Mouse (Mus musculus) embryonic stem cell, embryonic (primary cell): ENCODE results near the gene Wdr31.

Source experiments
- CTCF ChIA-PET, 4 experiments: fragments of 300-600 bp in 2 of 4; fragments of 350-600 bp in 2 of 4; sonication (Branson Sonifier 250); formaldehyde crosslinking; loops; one replicate each; lab custom pipeline; 2022; ENCODE audit warnings: inconsistent platforms in 2 of 4; lab: Charles Lee
- POLR2A ChIA-PET, 4 experiments: fragments of 300-600 bp in 2 of 4; fragments of 350-600 bp in 2 of 4; sonication (Branson Sonifier 250); formaldehyde crosslinking; loops; one replicate each; lab custom pipeline; 2022; ENCODE audit warnings: antibody characterized with exemption in 4 of 4, inconsistent platforms in 1 of 4; lab: Charles Lee

Gene Wdr31

GRCm38 (mm10) chr4:62470598-62471051 lies at the start of gene Wdr31:
Gene Wdr31 (minus strand): TSS chr4:62470896.
- POLR2A ChIA-PET, result interaction anchor here in 2 of 4 experiments (0.5 to 1.1 kb wide), 8 partner anchors 15 to 360 kb away, joined by 3 to 6 read pairs (median 3); partner anchors contain the start of genes 4933430I17Rik (in 1 of the 2), Cdc26 (in 1 of the 2), Fkbp15 (in 1 of the 2) and Pole3 (in 1 of the 2)

DNA sequence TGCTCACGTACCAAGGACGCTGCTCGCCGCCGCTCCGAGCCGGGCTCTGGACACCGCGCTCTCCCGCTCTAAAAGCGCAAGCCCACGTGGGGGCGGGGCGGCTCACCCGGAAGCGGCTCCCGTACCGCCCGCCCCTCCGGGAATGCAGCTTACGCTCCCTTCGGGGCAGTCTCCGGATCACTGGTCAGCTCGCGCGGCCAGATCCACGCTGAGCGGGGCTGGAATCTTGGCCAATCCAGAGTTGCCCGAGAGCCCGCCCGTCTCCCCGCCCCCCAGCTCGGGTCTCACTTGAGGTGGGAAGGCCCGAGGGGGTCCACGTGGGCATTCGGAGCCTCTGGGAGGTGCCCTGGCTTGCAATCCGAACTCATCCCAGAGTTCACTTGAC lies 49.1 kb upstream of the Wdr31 start, which contains the start of gene Alad:
Alad (minus strand) TSS at position 70 of the 385 bp plus-strand sequence.
- ChIA-PET POLR2A (interaction anchor here in 3 of 4 experiments (0.5 to 6.6 kb wide), 23 partner anchors 10 to 159 kb away, joined by 3 to 91 read pairs (median 7); partner anchors contain the start of genes Cdc26 (in 2 of the 3), Fkbp15 (in 2 of the 3), Hdhd3 (in 2 of the 3) and Prpf4 (in 2 of the 3)), CTCF (interaction anchor here in 2 of 4 experiments (0.7 to 2.5 kb wide), 2 partner anchors 17 to 213 kb away, joined by 5 to 13 read pairs; partner anchors contain the start of gene Hdhd3 (in 1 of the 2))

More at GRCm38 (mm10) chr4:62470598-62471051, at the start of gene Wdr31:
- CTCF ChIA-PET, result interaction anchor here in 2 of 4 experiments (0.5 to 1.5 kb wide), 2 partner anchors 9 to 310 kb away, joined by 3 to 5 read pairs; partner anchors contain the start of gene Bspry (in 1 of the 2)

DNA sequence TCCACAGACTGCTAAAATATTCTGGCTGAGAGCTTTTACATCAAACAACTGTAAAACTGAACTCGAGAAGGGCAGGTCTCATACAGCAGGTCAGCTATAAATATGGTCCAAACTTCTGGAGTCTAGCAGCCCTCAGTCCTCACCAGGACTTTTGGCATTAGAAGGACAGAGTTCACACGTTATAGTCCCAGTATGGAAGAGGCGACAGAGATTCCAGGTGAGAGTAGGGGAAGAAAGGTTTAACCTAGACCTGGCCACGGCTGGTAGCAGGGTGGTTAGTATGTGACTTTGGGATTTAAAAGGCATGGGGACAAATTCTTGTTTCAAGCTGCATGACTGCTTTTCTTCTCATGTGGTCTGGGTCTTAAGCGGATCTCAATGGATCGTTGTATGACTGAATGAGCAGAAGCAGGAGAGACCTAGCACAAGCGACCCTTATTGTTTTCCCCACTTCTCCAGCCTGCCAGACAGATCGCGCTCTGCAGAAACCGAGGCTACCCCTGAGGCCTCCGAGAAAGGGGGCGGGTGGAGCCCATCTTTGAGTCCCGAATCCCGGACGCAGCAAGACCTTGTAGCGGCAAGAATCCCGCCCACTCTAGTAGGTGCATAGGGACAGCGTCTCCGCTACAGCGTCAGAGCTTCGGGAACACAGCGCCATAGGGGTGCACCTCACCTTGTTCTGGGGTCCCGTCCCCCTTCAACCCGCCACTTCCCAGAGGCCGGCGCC lies 48.6 kb upstream of the Wdr31 start:
- POLR2A ChIA-PET, result interaction anchor here in 3 of 4 experiments (0.5 to 6.6 kb wide), 31 partner anchors 10 to 174 kb away, joined by 3 to 91 read pairs (median 5); partner anchors contain the start of genes Cdc26 (in 2 of the 3), Fkbp15 (in 2 of the 3), Hdhd3 (in 2 of the 3) and Prpf4 (in 2 of the 3)

GRCm38 (mm10) chr4:62518416-62519121 lies 47.9 kb upstream of the Wdr31 start:
- POLR2A ChIA-PET, result interaction anchor here (0.6 to 6.6 kb wide), 30 partner anchors 10 to 212 kb away, joined by 3 to 91 read pairs (median 6); partner anchors contain the start of genes Cdc26 (in 2 of the 4), Fkbp15 (in 2 of the 4), Hdhd3 (in 2 of the 4) and Prpf4 (in 2 of the 4)
- CTCF ChIA-PET, result interaction anchor here in 3 of 4 experiments (0.6 to 2.5 kb wide), 10 partner anchors 8 to 91 kb away, joined by 3 to 13 read pairs (median 3); partner anchors contain the start of genes Bspry (in 1 of the 3) and Hdhd3 (in 1 of the 3)

More for the DNA sequence above, 48.6 kb upstream of the Wdr31 start:
- CTCF ChIA-PET, result interaction anchor here in 3 of 4 experiments (0.5 to 2.5 kb wide), 9 partner anchors 9 to 166 kb away, joined by 3 to 13 read pairs (median 3); partner anchors contain the start of genes Bspry (in 1 of the 3) and Hdhd3 (in 1 of the 3)

DNA sequence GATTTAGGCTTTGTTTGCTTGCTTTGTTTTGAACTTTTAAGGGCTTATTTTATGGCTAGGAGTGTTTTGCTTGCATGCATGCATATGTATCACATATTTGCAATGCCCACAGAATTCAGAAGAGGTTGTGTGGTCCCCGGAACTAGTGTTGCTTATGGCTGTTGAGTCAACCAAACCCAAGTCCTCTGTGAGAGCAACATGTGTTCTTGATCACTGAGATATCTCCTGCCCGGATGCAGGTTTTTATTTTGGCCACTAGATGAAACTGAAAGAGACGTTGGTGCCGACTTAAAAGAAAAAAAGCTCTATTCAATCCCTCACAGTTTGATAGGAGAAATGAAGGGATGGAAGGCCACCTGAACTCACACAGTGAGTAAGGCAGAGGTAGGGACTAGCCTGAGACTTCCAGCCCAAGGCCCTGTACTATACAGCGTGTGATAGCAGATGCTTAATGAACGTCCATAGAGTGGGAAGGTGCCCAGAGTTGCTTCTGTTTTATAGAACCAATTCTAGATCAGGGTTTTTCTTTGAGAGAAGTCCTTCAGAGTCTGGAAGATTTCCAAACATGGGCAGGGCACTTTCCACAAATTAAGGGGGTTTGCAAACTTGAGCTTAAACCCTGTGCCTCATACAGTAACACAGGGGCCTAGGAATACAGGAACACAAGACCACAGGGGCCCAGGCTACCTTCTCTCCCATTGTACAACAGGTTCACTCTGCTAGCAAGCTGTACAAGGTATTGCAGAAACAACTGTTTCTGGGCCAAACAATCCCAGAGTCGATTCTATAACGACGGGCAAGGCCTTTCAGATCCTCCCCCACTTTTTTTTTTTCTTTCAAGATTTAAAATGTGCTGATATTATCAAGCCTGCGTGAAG lies 47.1 kb upstream of the Wdr31 start:
- POLR2A ChIA-PET, result interaction anchor here in 3 of 4 experiments (0.6 to 6.6 kb wide), 20 partner anchors 9 to 211 kb away, joined by 3 to 91 read pairs (median 9); partner anchors contain the start of genes Hdhd3 (in 3 of the 3), Cdc26 (in 1 of the 3), Fkbp15 (in 1 of the 3) and Prpf4 (in 1 of the 3)
- CTCF ChIA-PET, result interaction anchor here in 2 of 4 experiments (0.7 to 2.5 kb wide), 7 partner anchors 7 to 186 kb away, joined by 3 to 13 read pairs (median 3); partner anchors contain the start of genes Bspry (in 1 of the 2) and Hdhd3 (in 1 of the 2)

DNA sequence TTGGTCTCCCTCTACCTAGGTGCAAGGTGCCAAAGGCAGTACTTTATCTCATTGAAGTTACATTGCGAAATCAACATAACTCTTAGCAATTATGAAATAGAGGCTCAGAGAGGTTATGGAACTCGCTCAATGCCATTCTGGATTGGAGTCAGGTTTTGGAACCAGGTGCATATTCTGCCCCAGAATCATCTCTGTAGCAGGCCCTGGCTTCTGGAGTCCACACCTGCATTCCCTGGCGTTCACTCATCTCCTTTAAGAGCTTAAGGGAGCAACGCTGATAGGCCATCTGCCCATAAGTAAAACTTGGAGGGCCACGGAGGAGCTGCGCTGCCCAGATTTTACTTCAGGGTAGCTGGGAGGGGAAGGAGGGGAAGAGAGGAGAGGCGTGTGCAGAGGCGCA lies 46.4 kb upstream of the Wdr31 start:
- POLR2A ChIA-PET, result interaction anchor here in 3 of 4 experiments (1.1 to 6.6 kb wide), 7 partner anchors 8 to 83 kb away, joined by 3 to 91 read pairs (median 14); partner anchors contain the start of gene Hdhd3 (in 2 of the 3)
- CTCF ChIA-PET, result no interaction called here

GRCm38 (mm10) chr4:62516579-62516978 lies 45.9 kb upstream of the Wdr31 start:
- ChIA-PET CTCF (interaction anchor here in 2 of 4 experiments (0.5 to 0.7 kb wide), 2 partner anchors 9 to 245 kb away, joined by 4 to 8 read pairs; partner anchors contain the start of genes 4933430I17Rik (in 1 of the 2) and Pole3 (in 1 of the 2)), POLR2A (interaction anchor here in 3 of 4 experiments (1.1 to 6.6 kb wide), 5 partner anchors 8 to 16 kb away, joined by 3 to 91 read pairs (median 22); partner anchors contain the start of gene Hdhd3 (in 2 of the 3))

DNA sequence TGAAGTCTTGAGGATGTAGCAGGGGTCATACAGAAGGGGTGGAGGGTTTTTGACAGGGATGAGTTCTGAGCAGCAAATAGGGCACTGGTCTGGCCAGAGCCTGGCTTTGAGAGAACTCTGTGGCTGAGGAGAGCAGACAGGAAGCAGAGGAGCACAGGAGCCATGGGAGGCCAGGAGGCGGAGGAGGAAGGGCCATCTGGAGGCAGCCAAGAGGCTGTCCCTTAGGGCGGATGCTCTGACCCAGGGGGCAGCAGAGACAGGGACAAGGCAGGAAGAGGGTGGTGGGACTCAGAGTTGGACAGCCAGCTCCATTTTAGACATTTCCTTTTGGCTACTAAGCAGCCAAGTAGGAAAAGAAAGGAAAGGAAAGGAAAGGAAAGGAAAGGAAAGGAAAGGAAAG lies 45.4 kb upstream of the Wdr31 start:
- CTCF ChIA-PET, result interaction anchor here in 2 of 4 experiments (0.5 to 1.7 kb wide), 3 partner anchors 9 to 245 kb away, joined by 4 to 8 read pairs (median 6); partner anchors contain the start of genes 4933430I17Rik (in 1 of the 2) and Pole3 (in 1 of the 2)

DNA sequence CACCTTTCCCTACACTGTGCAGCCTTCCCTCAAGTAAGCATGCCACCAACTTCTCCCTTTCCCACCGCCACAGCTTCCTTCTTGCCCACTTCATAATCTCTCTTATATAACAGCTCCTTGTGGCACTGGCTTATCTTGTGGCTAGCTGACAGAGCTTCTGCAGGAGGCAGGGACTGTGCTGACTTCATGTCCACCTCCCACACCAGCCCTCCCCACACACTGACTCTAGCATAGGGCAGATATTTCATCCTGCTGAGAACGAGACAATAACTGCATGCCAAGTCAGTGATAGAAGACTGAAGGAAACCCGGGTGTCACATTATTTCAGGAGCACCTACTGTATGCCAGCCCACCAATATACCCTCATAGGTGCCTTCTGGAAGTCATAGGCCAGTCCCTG lies 44.8 kb upstream of the Wdr31 start:
- POLR2A ChIA-PET, result interaction anchor here in 2 of 4 experiments (0.5 to 1.5 kb wide), 3 partner anchors 10 to 107 kb away, joined by 3 to 4 read pairs (median 3); partner anchors contain the start of genes 4933430I17Rik (in 1 of the 2), Cdc26 (in 1 of the 2) and Pole3 (in 1 of the 2)
- CTCF ChIA-PET, result interaction anchor here in 2 of 4 experiments (0.6 to 1.7 kb wide), 3 partner anchors 8 to 14 kb away, joined by 3 to 6 read pairs (median 6); partner anchors contain the start of genes 4933430I17Rik (in 1 of the 2) and Pole3 (in 1 of the 2)

More for the DNA sequence above, 45.4 kb upstream of the Wdr31 start:
- POLR2A ChIA-PET, result interaction anchor here in 3 of 4 experiments (0.6 to 6.6 kb wide), 4 partner anchors 9 to 20 kb away, joined by 4 to 91 read pairs (median 14); partner anchors contain the start of gene Hdhd3 (in 2 of the 3)

DNA sequence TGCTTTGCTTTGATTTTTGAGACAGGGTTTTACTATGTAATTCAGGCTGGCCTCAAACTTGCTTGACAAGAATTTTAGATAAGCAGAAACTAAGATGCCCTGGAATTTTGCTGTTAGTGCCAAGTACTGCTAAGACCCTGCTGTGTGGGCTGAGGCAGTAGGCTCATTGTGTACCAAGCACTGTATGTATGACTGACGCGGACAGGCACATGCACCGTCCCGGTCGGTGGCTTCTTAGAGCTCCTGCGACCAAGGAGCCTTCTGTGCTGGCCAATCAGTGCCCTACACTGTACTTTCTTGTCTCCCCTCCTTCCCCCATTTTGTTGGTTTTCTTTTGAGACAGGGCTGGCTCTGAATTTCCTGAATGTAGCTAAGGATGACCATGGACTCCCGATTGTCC lies 44.3 kb upstream of the Wdr31 start:
- ChIA-PET POLR2A (interaction anchor here in 2 of 4 experiments (0.5 to 1.5 kb wide), 3 partner anchors 10 to 107 kb away, joined by 3 read pairs; partner anchors contain the start of genes 4933430I17Rik (in 1 of the 2), Cdc26 (in 1 of the 2) and Pole3 (in 1 of the 2)), CTCF (interaction anchor here in 3 of 4 experiments (0.6 to 1.7 kb wide), 4 partner anchors 8 to 60 kb away, joined by 3 to 6 read pairs (median 4); partner anchors contain the start of genes 4933430I17Rik (in 1 of the 3) and Pole3 (in 1 of the 3))

DNA sequence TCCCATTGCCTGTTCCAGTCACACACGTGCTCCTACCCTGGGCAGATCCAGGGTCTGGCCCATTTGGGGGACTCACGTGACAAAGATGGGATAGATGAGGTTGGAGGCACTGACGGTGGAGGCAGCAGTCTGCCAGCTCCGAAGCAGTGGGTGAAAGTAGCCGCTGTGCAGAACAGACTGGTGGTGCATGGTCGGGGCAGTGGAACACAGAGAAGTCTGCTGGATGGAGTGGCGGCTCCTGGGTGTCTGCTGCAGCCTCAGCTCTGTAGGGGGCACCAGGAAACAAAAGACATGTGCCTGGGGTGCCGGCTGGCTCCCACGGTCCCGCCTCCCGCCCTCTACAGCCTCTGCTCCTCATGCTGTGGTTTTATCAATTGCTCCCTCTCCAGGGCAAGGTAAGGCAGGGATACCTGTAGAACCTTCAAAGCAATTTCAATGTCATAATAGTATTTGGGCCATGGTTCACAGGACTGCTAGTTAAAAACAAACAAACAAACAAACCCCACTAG lies 43.4 kb upstream of the Wdr31 start:
- ChIA-PET POLR2A (interaction anchor here (0.6 to 4.9 kb wide), 6 partner anchors 11 to 108 kb away, joined by 3 to 24 read pairs (median 5); partner anchors contain the start of genes 4933430I17Rik (in 1 of the 4), Cdc26 (in 1 of the 4) and Pole3 (in 1 of the 4)), CTCF (interaction anchor here in 3 of 4 experiments (0.7 to 1.7 kb wide), 3 partner anchors 12 to 182 kb away, joined by 3 to 6 read pairs (median 4); no protein-coding TSS in a partner anchor)

DNA sequence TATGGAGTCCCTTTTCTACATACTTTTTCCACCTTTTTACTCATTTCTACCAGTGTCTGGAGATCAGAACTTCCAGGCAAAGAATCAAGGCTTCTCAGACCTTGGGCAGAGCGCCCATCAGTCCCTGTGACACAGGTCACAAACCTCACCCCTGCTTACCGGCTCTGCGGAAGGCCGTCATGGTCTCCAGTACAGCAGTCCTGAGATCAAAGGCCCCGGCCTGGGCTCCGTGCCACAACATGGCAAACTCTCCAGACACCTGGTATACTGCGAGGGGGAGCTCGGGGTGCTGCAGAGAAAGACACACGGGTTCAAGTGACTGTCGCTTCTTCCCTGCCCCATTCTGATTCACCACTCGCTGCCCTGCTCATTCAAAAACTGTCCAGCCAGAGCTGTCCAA lies 39.2 kb upstream of the Wdr31 start:
- ChIA-PET CTCF (interaction anchor here in 3 of 4 experiments (0.6 to 1.2 kb wide), 5 partner anchors 9 to 252 kb away, joined by 3 read pairs; no protein-coding TSS in a partner anchor), POLR2A (interaction anchor here in 3 of 4 experiments (0.6 to 5.5 kb wide), 8 partner anchors 8 to 150 kb away, joined by 3 to 42 read pairs (median 5); partner anchors contain the start of genes 4933430I17Rik (in 1 of the 3), Alad (in 1 of the 3), Cdc26 (in 1 of the 3) and Fkbp15 (in 1 of the 3))

DNA sequence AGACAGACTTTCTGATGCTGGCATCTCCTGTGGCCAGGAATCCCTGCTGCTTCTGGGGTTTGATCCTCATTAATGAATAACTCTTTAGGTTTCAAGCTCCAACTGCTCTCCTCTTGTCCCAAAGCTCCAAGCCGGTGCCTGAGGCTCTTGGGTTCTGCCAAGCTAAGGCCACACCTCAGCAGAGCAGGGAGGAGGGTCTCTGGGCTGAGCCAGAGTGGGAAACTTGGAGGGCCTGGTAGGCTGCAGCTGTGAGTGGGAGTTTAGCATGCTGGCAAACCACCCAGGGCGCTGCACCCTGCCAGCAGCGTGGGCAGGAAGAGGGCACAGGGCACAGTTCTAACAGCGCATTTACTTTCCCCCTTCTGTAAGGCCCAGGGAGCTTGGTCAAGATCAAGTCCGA lies 38.1 kb upstream of the Wdr31 start:
- POLR2A ChIA-PET, result interaction anchor here in 3 of 4 experiments (0.6 to 5.5 kb wide), 7 partner anchors 9 to 149 kb away, joined by 3 to 42 read pairs (median 5); partner anchors contain the start of genes Alad (in 2 of the 3), 4933430I17Rik (in 1 of the 3), Fkbp15 (in 1 of the 3) and Pole3 (in 1 of the 3)
- CTCF ChIA-PET, result no interaction called here

GRCm38 (mm10) chr4:62506798-62507197 lies 36.1 kb upstream of the Wdr31 start:
- POLR2A ChIA-PET, result interaction anchor here in 2 of 4 experiments (0.6 to 5.5 kb wide), 5 partner anchors 11 to 227 kb away, joined by 3 to 42 read pairs (median 4); partner anchors contain the start of genes Alad (in 2 of the 2), Cdc26 (in 1 of the 2) and Prpf4 (in 1 of the 2)
- CTCF ChIA-PET, result interaction anchor here in 1 of 4 experiments (0.8 to 1.0 kb wide), 4 partner anchors 8 to 274 kb away, joined by 3 to 4 read pairs (median 3); no protein-coding TSS in a partner anchor
